Mouse (Mus musculus): ENCODE results near the gene Kcnk2. TPM values are rescaled to one million over a fixed set of nuclear protein-coding genes. Genes with fewer than 3 reads are reported as not detected.
"Not testable (repeated sequence)": the region's sequence is repeated elsewhere in the genome, so short reads cannot be mapped to it uniquely, and the experiment has no call there.

The Kcnk2 gene
- total RNA-seq, 2 experiments from 2014 or later, result not detected

- no peak for ATAC-seq (replicated peaks; ENCODE audit: low FRiP score, poor library complexity, severe bottlenecking)
These were observed 56.9 kb downstream of the Kcnk2 start for GRCm38 (mm10) chr1:189345166-189345565.

- ATAC-seq (replicated peaks; ENCODE audit: low FRiP score, poor library complexity, severe bottlenecking), result no peak
These were observed 58.5 kb downstream of the Kcnk2 start for GRCm38 (mm10) chr1:189343301-189344251.

- ATAC-seq (replicated peaks; ENCODE audit: low FRiP score, poor library complexity, severe bottlenecking), result no peak
These were observed 59.5 kb downstream of the Kcnk2 start for GRCm38 (mm10) chr1:189342416-189343104.

- ATAC-seq (replicated peaks; ENCODE audit: low FRiP score, poor library complexity, severe bottlenecking), result no peak
These were observed 60.6 kb downstream of the Kcnk2 start for GRCm38 (mm10) chr1:189341381-189341917.

GRCm38 (mm10) chr1:189315896-189316295 is 86.2 kb downstream of the Kcnk2 start:
- no peak for ATAC-seq (replicated peaks; ENCODE audit: low FRiP score, poor library complexity, severe bottlenecking)

- ATAC-seq (replicated peaks; ENCODE audit: low FRiP score, poor library complexity, severe bottlenecking), result no peak
These were observed 87.6 kb downstream of the Kcnk2 start for GRCm38 (mm10) chr1:189314495-189314894.

- ATAC-seq (replicated peaks; ENCODE audit: low FRiP score, poor library complexity, severe bottlenecking), result no peak
These were observed 88.3 kb downstream of the Kcnk2 start for GRCm38 (mm10) chr1:189313750-189314149.

DNA sequence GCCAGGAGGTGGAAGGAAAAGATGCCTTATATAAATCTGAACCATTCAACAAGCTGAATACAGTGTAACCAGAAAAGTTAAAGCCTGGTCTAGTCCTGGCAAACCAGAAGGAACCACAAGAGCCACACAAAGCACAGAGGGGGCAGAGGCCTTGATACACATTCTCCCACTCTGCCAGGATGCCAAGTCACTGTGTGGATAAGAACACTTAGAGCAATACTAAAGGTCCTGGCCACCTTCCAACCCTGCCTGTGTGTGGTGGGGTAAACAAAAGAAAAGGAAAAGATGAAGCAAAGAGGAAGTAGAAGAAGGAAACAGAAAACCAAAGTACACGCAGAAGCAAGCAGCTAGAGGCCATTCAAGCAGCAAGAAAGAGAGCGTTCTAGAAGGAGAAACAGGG is 91.9 kb downstream of the Kcnk2 start:
- ATAC-seq (replicated peaks; ENCODE audit: low FRiP score, poor library complexity, severe bottlenecking), result no peak

GRCm38 (mm10) chr1:189304988-189305522 is 97.0 kb downstream of the Kcnk2 start:
- ATAC-seq (replicated peaks; ENCODE audit: low FRiP score, poor library complexity, severe bottlenecking), result no peak

DNA sequence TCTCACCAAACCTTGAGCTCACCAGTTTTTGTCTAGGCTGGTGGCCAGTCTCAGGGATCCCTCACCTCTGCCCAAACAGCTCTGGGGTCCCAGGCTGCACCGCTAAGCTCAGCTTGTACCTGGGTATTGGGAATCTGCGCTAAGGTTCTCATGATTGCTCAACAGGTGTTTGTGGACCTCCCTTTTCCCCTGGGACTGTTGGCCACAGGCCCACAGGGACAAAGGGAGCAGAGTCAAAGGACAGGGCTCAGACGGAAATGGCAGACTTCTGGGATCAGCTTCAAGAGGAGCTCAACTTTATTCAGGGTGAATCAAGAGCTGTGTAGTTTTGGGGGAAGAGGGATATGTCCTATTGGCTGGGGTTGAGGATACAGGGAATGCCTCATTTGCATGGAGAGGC is 99.1 kb downstream of the Kcnk2 start:
- ATAC-seq (replicated peaks; ENCODE audit: low FRiP score, poor library complexity, severe bottlenecking), result no peak

- no peak for ATAC-seq (replicated peaks; ENCODE audit: low FRiP score, poor library complexity, severe bottlenecking)
These were observed 108.2 kb downstream of the Kcnk2 start for GRCm38 (mm10) chr1:189293679-189294406.

- ATAC-seq (replicated peaks; ENCODE audit: low FRiP score, poor library complexity, severe bottlenecking), result no peak
These were observed 111.2 kb downstream of the Kcnk2 start for GRCm38 (mm10) chr1:189290885-189291284.

DNA sequence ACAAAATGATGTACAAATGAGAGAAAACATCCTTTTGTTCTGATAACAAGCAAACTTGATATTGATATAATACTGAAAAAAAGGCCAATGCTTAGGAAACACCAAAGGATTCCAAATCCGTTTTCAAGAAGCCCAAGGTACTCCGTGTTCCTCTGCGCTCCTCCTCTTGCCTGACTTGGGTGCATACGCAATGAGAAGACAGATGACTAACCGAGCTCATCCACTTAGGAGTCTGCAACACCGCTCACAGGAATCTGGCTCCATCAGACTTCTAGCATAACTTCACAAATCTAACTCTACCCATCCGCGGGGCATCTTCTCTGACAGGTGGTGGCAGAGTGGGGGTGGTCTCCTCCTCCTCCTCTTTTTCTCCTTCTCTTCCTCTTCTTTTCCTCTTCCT is 113.1 kb downstream of the Kcnk2 start:
- no peak for ATAC-seq (replicated peaks; ENCODE audit: low FRiP score, poor library complexity, severe bottlenecking)

DNA sequence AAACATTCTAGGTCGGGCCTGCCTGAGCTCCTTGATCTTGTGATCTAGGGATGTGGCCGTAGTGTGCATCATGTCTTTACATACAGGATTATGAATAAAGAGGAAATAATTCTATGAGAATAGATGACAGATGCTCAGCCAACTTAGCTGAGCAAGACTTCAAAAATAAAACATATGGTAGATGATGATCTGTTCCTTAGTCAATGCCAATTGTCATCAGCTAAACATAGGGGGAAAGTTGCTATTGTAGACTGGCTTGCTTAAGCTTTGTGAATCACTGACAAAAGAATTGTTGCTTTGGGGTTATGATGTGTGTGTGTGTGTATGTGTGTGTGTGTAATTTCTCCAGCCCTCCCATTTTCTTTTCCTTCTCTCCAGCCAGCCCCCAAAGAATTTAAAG is 129.8 kb downstream of the Kcnk2 start:
- no peak for ATAC-seq (replicated peaks; ENCODE audit: low FRiP score, poor library complexity, severe bottlenecking)

DNA sequence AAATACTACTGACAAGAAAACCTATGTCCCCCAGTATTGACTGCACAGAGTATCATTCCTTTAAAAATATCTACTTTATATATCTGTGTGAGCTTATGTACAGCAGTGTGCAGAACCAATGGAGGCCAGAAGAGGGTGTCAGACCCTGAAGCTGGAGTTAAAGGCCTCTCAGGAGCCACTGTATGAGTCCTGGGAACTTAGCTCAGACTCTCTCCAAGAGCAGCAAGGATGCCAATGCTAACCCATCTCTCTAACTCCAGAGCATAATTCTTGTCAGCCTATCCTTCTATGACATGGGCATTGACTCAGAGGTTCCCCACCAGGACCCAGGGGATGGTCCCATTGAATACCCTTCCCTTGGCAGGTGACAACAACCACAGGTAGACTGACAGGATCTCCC is 148.4 kb downstream of the Kcnk2 start:
- no peak for ATAC-seq (replicated peaks; ENCODE audit: low FRiP score, poor library complexity, severe bottlenecking)

GRCm38 (mm10) chr1:189253207-189253606 is 148.9 kb downstream of the Kcnk2 start:
- no peak for ATAC-seq (replicated peaks; ENCODE audit: low FRiP score, poor library complexity, severe bottlenecking)

DNA sequence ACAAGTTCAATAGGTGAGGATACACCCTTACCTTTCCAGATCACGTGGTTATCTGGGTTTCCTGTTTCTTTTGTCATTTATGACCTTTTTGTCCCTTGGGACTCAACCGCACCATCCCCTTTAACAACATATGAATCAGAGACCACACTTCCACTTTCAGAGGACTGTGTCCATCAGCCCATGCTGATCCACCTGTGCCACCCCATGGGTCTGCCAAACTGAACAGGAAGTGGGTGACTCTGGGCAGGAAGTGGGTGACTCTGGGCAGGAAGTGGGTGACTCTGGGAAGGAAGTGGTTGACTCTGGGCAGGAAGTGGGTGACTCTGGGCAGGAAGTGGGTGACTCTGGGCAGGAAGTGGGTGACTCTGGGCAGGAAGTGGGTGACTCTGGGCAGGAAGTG is 158.9 kb downstream of the Kcnk2 start:
- not testable (repeated sequence) for ATAC-seq (replicated peaks; ENCODE audit: low FRiP score, poor library complexity, severe bottlenecking)

DNA sequence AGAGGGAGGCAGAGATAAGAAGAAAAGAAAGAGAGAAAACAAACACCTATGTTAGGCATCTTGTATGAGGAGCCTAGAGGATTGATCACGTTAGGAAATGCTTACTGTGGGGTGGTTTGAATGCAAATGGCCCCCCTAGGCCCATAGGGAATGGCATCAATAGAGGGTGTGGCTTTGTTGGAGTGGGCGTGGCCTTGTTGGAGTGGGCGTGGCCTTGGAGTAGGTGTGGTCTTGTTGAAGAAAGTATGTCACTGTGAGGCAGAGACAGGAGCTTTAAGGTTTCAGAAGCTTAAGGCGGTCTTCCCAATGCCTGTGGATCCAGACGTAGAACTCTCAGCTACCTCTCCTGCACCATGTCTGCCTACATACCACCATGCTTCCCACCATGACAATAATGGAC is 166.8 kb downstream of the Kcnk2 start:
- no peak for ATAC-seq (replicated peaks; ENCODE audit: low FRiP score, poor library complexity, severe bottlenecking)

GRCm38 (mm10) chr1:189232829-189233228 is 169.2 kb downstream of the Kcnk2 start:
- no peak for ATAC-seq (replicated peaks; ENCODE audit: low FRiP score, poor library complexity, severe bottlenecking)
